18 mouse cellular contexts compared by ENCODE assay signal in genomic region chr2:75825603-75826002, GRCm38 (mm10). TPM values are rescaled to one million over a fixed set of nuclear protein-coding genes. Genes with fewer than 3 reads are reported as not detected.
A peak's percentile ranks its signal among the peaks of the same experiment; 100 is the strongest.
DNase-seq lines count a peak whose midpoint lies in the region; ATAC-seq and TF ChIP-seq lines count a peak whose summit lies in the region.
"Had no signal": no experiment of that assay in that cellular context is flagged by ENCODE, and none has a peak within 500 bp of the region (broad histone marks: within the 10 kb centered on the region; RNA-seq: fewer than 3 reads in every experiment).

No protein-coding gene starts in this region.

- no peak for TF ChIP-seq CTCF in hindbrain, postnatal 0 days (IDR thresholded peaks at IDR 0.05; ENCODE audit: low read depth)
- TF ChIP-seq CTCF in layer of hippocampus, adult 2 months (conservative IDR thresholded peaks at IDR 0.05) = no peak

- no peaks in the 10 kb centered on the region for H3K9me3 ChIP-seq in hindbrain, embryonic 11.5 days (ENCODE audit: control insufficient read depth, low read length)
- H3K9me3 ChIP-seq in hindbrain, postnatal 0 days (ENCODE audit: low read length) = no peaks in the 10 kb centered on the region
- H3K9me3 ChIP-seq: limb, embryonic 12.5 days had no signal

- H3K27ac ChIP-seq in hindbrain, embryonic 11.5 days (ENCODE audit: low read depth, low read length) = no peak overlapping the region
- no peak overlapping the region for H3K27ac ChIP-seq in hindbrain, postnatal 0 days
- no peak overlapping the region for H3K27ac ChIP-seq in layer of hippocampus, adult 2 months
- H3K27ac ChIP-seq: limb, embryonic 12.5 days; macrophage had no signal

- no peak overlapping the region for H3K4me2 ChIP-seq in hindbrain, embryonic 11.5 days (replicated peaks; ENCODE audit: low read depth, low read length)
- H3K4me2 ChIP-seq in hindbrain, postnatal 0 days (ENCODE audit: low read depth, low read length) = no peak overlapping the region
- H3K4me2 ChIP-seq: limb, embryonic 12.5 days had no signal

- H3K9ac ChIP-seq in hindbrain, embryonic 11.5 days (ENCODE audit: low read depth, low read length) = no peak overlapping the region
- H3K9ac ChIP-seq in hindbrain, postnatal 0 days (replicated peaks; ENCODE audit: low read length) = no peak overlapping the region
- H3K9ac ChIP-seq: limb, embryonic 12.5 days had no signal

- H3K4me3 ChIP-seq in hindbrain, embryonic 11.5 days (ENCODE audit: low read depth, low read length) = no peak overlapping the region
- H3K4me3 ChIP-seq in hindbrain, postnatal 0 days (ENCODE audit: low read length) = no peak overlapping the region
- H3K4me3 ChIP-seq in layer of hippocampus, adult 2 months = no peak overlapping the region
- H3K4me3 ChIP-seq: limb, embryonic 12.5 days had no signal

- DNase-seq in hindbrain, embryonic 11.5 days (ENCODE audit: low spot score) = peak; percentile 23
- no peak for DNase-seq in hindbrain, postnatal 0 days (ENCODE audit: low spot score)
- peak; percentile 22 for DNase-seq in thymus, postnatal 25 days
- no peak for DNase-seq in thymus, postnatal 36 days
- no peak for DNase-seq in left cerebral cortex, adult 8-10 months (ENCODE audit: low spot score in 2 of 2)
- no peak for DNase-seq in layer of hippocampus, adult 2 months (ENCODE audit: low spot score in 2 of 2)
- DNase-seq in urinary bladder, postnatal 36 days (ENCODE audit: low spot score in 2 of 2) = no peak
- DNase-seq: B cell, adult 2 months; cerebellum, adult 2 months; heart, postnatal 14 days; kidney, postnatal 4 days; layer of hippocampus, postnatal 36 days; lung, adult 18-20 months; retina, postnatal 1 day had no signal

- H3K36me3 ChIP-seq in hindbrain, embryonic 11.5 days (ENCODE audit: control insufficient read depth, insufficient read depth, low read length) = no peaks in the 10 kb centered on the region
- H3K36me3 ChIP-seq in hindbrain, postnatal 0 days (ENCODE audit: insufficient read depth, low read length) = no peaks in the 10 kb centered on the region
- H3K36me3 ChIP-seq: limb, embryonic 12.5 days had no signal

- H3K4me1 ChIP-seq in hindbrain, embryonic 11.5 days (replicated peaks; ENCODE audit: control insufficient read depth, insufficient read depth, low read length) = no peaks in the 10 kb centered on the region
- no peaks in the 10 kb centered on the region for H3K4me1 ChIP-seq in hindbrain, postnatal 0 days (ENCODE audit: insufficient read depth, low read length)
- H3K4me1 ChIP-seq: limb, embryonic 12.5 days had no signal

- ATAC-seq in hindbrain, embryonic 11.5 days (ENCODE audit: low FRiP score) = 0 out of 2 replicates have a peak, but pooled peaks have one; percentile 30
- ATAC-seq in hindbrain, postnatal 0 days = no peak
- ATAC-seq in hematopoietic stem cell, adult 5-6 weeks (replicated peaks in 1 of 2; ENCODE audit: insufficient read depth in 1 of 2, low FRiP score in 2 of 2, low TSS enrichment in 1 of 2, low read depth in 1 of 2, poor library complexity in 2 of 2, severe bottlenecking in 2 of 2) = peak; percentile 48 to 81
- ATAC-seq: midbrain, embryonic 16.5 days had no signal

- WGBS in hindbrain, embryonic 11.5 days = 50% methylated on average over 1 of the region's 1 CpGs
- WGBS in hindbrain, postnatal 0 days = 54% methylated on average over 1 of the region's 1 CpGs

- no peaks in the 10 kb centered on the region for H3K27me3 ChIP-seq in hindbrain, embryonic 11.5 days (ENCODE audit: control insufficient read depth, insufficient read depth, low read length)
- no peaks in the 10 kb centered on the region for H3K27me3 ChIP-seq in hindbrain, postnatal 0 days (ENCODE audit: insufficient read depth, low read length)
- H3K27me3 ChIP-seq: limb, embryonic 12.5 days had no signal

RNA-seq across cellular contexts. Expression of gene Agps, which starts 6.4 kb away (rescaled TPM):
- polyA plus RNA-seq in hindbrain, embryonic 11.5 days (2014; fragmentation: Nextera tagmentation; extraction: Ambion mirVana) = 50.7 and 53.4 TPM in 2 replicates
- total RNA-seq in hindbrain, postnatal 0 days (2014; rRNA removed) = 32.7 and 40.0 TPM in 2 replicates
- polyA plus RNA-seq in hindbrain, postnatal 0 days (2015; fragmentation: Nextera tagmentation; extraction: Ambion mirVana) = 17.1 and 17.8 TPM in 2 replicates
- total RNA-seq in hematopoietic stem cell, adult 5-6 weeks (2017) = 38.7 and 63.6 TPM in 2 replicates
- 10 to 100 TPM; 32.0 to 42.5 (median 34.6) TPM for total RNA-seq in left cerebral cortex, adult 8-10 months (2022)
- 10 to 100 TPM; 37.0 to 40.2 TPM for total RNA-seq in layer of hippocampus, adult 2 months (2021)

Comparison
In these comparisons a context has a peak if more than half of its experiments do, and no peak if none do; other contexts are left out.
1. DNase-seq: peak in hindbrain, embryonic 11.5 days (single experiment) and thymus, postnatal 25 days (single experiment); none in hindbrain, postnatal 0 days (single experiment), thymus, postnatal 36 days (0 of 2), left cerebral cortex, adult 8-10 months (0 of 2), layer of hippocampus, adult 2 months (0 of 2) and urinary bladder, postnatal 36 days (0 of 2).